Mouse (Mus musculus) small intestine, adult 2 months (tissue): ENCODE results near the gene Smpd3. TPM values are rescaled to one million over a fixed set of nuclear protein-coding genes. Genes with fewer than 3 reads are reported as not detected.

ENCODE experiments used
- H3K27ac ChIP-seq: fragments of 200-500 bp; 2 replicates; pipeline ENCODE4 v1.5.1; 2012; ENCODE audit warnings: low read depth, low read length, control low read depth, inconsistent platforms; ENCODE audit not compliant: insufficient read depth
- H3K27me3 ChIP-seq: fragments of 200-500 bp; 2 replicates; pipeline ENCODE4 v1.6.1; 2012; ENCODE audit warnings: mild to moderate bottlenecking, moderate library complexity, low read length, inconsistent platforms; ENCODE audit not compliant: control insufficient read depth, insufficient read depth
- H3K36me3 ChIP-seq: fragments of 200-500 bp; 2 replicates; pipeline ENCODE4 v1.6.1; 2012; ENCODE audit warnings: mild to moderate bottlenecking, low read length, control low read depth, inconsistent platforms; ENCODE audit not compliant: control insufficient read depth, insufficient read depth
- H3K4me1 ChIP-seq: fragments of 200-500 bp; 2 replicates; pipeline ENCODE4 v1.6.1; 2012; ENCODE audit warnings: low read length, inconsistent platforms, mixed read lengths; ENCODE audit not compliant: control insufficient read depth, insufficient read depth, insufficient read length
- H3K4me3 ChIP-seq: fragments of 200-500 bp; 2 replicates; pipeline ENCODE4 v1.5.1; 2012; ENCODE audit warnings: low read depth, mild to moderate bottlenecking, control low read depth, inconsistent platforms, low read length, moderate library complexity
- CTCF ChIP-seq: fragments of 200-500 bp; IDR thresholded peaks from 2 replicates; pipeline ENCODE4 v1.5.1; 2012; ENCODE audit warnings: low read depth, mild to moderate bottlenecking, control low read depth, inconsistent platforms, low read length, moderate library complexity, mixed read lengths; ENCODE audit not compliant: insufficient replicate concordance, insufficient read length; ENCODE audit errors: extremely low read depth
- POLR2A ChIP-seq: fragments of 200-500 bp; IDR thresholded peaks from 2 replicates; pipeline ENCODE4 v1.6.1; 2012; ENCODE audit warnings: low read depth, mild to moderate bottlenecking, control low read depth, inconsistent platforms, low read length, moderate library complexity
- WGBS: fragments of 180-500 bp; shearing (Covaris S2); methylation state at CpG from one replicate; pipeline ENCODE4 v1.1.7; 2018; 5-methylcytosine and 5-hydroxymethylcytosine counted together
- polyA plus RNA-seq: library from polyadenylated mRNA; depleted of rRNA; stranded (reverse); fragments of >200 nt; gene quantifications from 2 replicates; pipeline ENCODE4 v1.2.3, GENCODE M21; 2012

Smpd3 gene
- polyA plus RNA-seq, 1 experiment = 73.6 TPM

- 72% methylated on average over 3 of the region's 3 CpGs for WGBS
- TF ChIP-seq CTCF = peak; percentile 27; the same call in 1 of the 2 replicates
- TF ChIP-seq POLR2A = no peak
- Histone ChIP-seq H3K4me3 (no peak overlapping the region), H3K36me3 (no peaks in the 10 kb centered on the region), H3K27ac (no peak overlapping the region), H3K27me3 (no peaks in the 10 kb centered on the region), H3K4me1 (no peaks in the 10 kb centered on the region)
Measured at GRCm38 (mm10) chr8:106368501-106368900, 30.7 kb upstream of the Smpd3 start.

GRCm38 (mm10) chr8:106364837-106365236 is 27.0 kb upstream of the Smpd3 start:
- TF ChIP-seq POLR2A (no peak), CTCF (no peak)
- Histone ChIP-seq H3K27ac (no peak overlapping the region), H3K36me3 (no peaks in the 10 kb centered on the region), H3K27me3 (no peaks in the 10 kb centered on the region), H3K4me3 (no peak overlapping the region), H3K4me1 (no peaks in the 10 kb centered on the region)
- 38% methylated on average over 5 of the region's 5 CpGs for WGBS

- H3K4me3 ChIP-seq = no peak overlapping the region
- H3K27ac ChIP-seq = no peak overlapping the region
- 58% methylated on average over 8 of the region's 8 CpGs for WGBS
- TF ChIP-seq POLR2A (no peak), CTCF (no peak)
- H3K4me1 ChIP-seq = no peaks in the 10 kb centered on the region
- H3K27me3 ChIP-seq = no peaks in the 10 kb centered on the region
- no peaks in the 10 kb centered on the region for H3K36me3 ChIP-seq
Measured at GRCm38 (mm10) chr8:106364278-106364677, 26.5 kb upstream of the Smpd3 start.

- WGBS = 62% methylated on average over 8 of the region's 8 CpGs
Measured at GRCm38 (mm10) chr8:106363321-106363720, 25.5 kb upstream of the Smpd3 start.

GRCm38 (mm10) chr8:106359650-106360338 is 22.0 kb upstream of the Smpd3 start:
- Histone ChIP-seq H3K4me3 (no peak overlapping the region), H3K27ac (no peak overlapping the region), H3K27me3 (no peaks in the 10 kb centered on the region), H3K36me3 (no peaks in the 10 kb centered on the region), H3K4me1 (no peaks in the 10 kb centered on the region)
- TF ChIP-seq CTCF (no peak), POLR2A (no peak)
- WGBS = 61% methylated on average over 4 of the region's 4 CpGs

More at GRCm38 (mm10) chr8:106363321-106363720, 25.5 kb upstream of the Smpd3 start:
- no peaks in the 10 kb centered on the region for H3K36me3 ChIP-seq
- H3K4me1 ChIP-seq = no peaks in the 10 kb centered on the region
- H3K4me3 ChIP-seq = no peak overlapping the region
- TF ChIP-seq CTCF (no peak), POLR2A (no peak)
- H3K27me3 ChIP-seq = no peaks in the 10 kb centered on the region
- H3K27ac ChIP-seq = no peak overlapping the region

- Histone ChIP-seq H3K4me1 (no peaks in the 10 kb centered on the region), H3K27me3 (no peaks in the 10 kb centered on the region), H3K27ac (no peak overlapping the region), H3K36me3 (no peaks in the 10 kb centered on the region), H3K4me3 (no peak overlapping the region)
- 49% methylated on average over 2 of the region's 2 CpGs for WGBS
- no peak for TF ChIP-seq CTCF
- TF ChIP-seq POLR2A = no peak
Measured at GRCm38 (mm10) chr8:106351135-106351534, 13.3 kb upstream of the Smpd3 start.

- Histone ChIP-seq H3K27ac (no peak overlapping the region), H3K4me3 (no peak overlapping the region), H3K36me3 (no peaks in the 10 kb centered on the region), H3K27me3 (no peaks in the 10 kb centered on the region; the same call in 1 of the 2 replicates), H3K4me1 (no peaks in the 10 kb centered on the region)
- WGBS = 64% methylated on average over 11 of the region's 11 CpGs
- TF ChIP-seq POLR2A = no peak
- no peak for TF ChIP-seq CTCF
Measured at GRCm38 (mm10) chr8:106349398-106349797, 11.6 kb upstream of the Smpd3 start.
